Mouse (Mus musculus): ENCODE results near the gene Ube2g1.

DNA sequence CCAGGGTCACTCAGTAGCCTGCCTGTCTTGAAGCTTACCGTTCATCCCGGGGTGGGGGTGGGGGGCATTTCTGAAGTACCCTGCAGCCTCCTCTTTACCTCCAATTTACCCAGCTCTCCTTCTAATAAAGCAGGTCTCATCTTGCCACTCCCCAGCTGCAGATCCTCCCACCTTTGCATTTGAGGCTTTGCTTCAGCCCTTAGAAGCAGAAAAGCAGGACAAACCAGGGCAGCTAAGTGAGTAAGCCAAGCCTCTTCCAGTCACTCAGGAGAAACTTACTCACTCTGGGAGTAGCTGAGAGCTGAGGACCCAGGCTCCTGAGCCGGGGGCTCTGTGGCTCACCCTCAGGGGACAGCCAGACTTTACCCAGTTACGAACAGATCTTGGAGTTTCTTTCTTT lies 28.6 kb upstream of the Ube2g1 start:
- TF ChIP-seq POLR2A (IDR thresholded peaks at IDR 0.05; ENCODE audit: low read depth, low read length) (no peak), CTCF (IDR thresholded peaks at IDR 0.05; ENCODE audit: borderline replicate concordance, insufficient read depth, low read length) (no peak)
